8 mouse cellular contexts compared by ENCODE assay signal in the genomic region with DNA sequence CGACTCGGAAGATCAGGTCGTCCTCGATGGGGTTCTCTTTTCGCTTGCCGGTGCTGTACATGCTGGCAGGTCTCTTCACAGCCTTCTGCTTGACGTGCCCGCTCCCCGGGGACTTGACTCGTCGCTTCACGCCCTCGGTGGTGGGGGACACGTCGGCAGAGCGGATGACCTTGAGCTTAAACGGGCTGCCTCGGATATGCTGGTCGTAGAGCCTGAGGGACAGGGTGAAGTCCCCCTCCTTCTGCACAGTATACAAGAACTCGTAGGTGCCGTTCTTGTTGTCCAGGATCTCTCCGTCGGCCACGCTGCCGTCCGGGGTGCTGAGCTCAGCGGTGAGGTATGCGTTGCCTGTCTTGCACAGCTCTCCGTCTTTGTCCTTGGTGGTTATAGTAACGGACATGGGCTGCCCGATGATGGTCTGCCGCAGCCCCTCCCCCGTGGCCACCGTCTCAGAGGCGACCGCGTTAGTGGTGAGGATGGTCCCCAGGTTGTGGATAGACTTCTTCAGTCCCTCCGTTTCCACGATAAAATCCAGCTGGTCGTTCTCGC. TPM values are rescaled to one million over a fixed set of nuclear protein-coding genes. Genes with fewer than 3 reads are reported as not detected.
DNase-seq lines count a peak whose midpoint lies in the region; ATAC-seq and TF ChIP-seq lines count a peak whose summit lies in the region.

No protein-coding gene starts in this region.

- H3K4me1 ChIP-seq in thymus, adult 2 months (replicated peaks; ENCODE audit: control insufficient read depth, insufficient read depth, low read length), result peaks cover 32% of the 10 kb centered on the region
- 0 out of 2 replicates have a peak, but pooled peaks cover 2% of the 10 kb centered on the region for H3K4me1 ChIP-seq in forebrain, embryonic 11.5 days (replicated peaks; ENCODE audit: control insufficient read depth, insufficient read depth, low read length)
- H3K4me1 ChIP-seq in intestine, embryonic 14.5 days (replicated peaks; ENCODE audit: control insufficient read depth, insufficient read depth, low read length), result peaks cover 8% of the 10 kb centered on the region; the same call in 1 of the 2 replicates
- no peaks in the 10 kb centered on the region for H3K4me1 ChIP-seq in stomach, embryonic 14.5 days (ENCODE audit: control insufficient read depth, insufficient read depth, low read length)

- H3K4me3 ChIP-seq in thymus, adult 2 months (ENCODE audit: control insufficient read depth, insufficient read depth, low read length), result peak overlapping the region; percentile 14
- H3K4me3 ChIP-seq in forebrain, embryonic 11.5 days (ENCODE audit: low read depth, low read length), result no peak overlapping the region
- H3K4me3 ChIP-seq in intestine, embryonic 14.5 days (ENCODE audit: low read depth, low read length), result peak overlapping the region; percentile 32
- H3K4me3 ChIP-seq in stomach, embryonic 14.5 days (ENCODE audit: low read depth, low read length), result peak overlapping the region; percentile 25

- WGBS in thymus, adult 2 months, result 9% methylated on average over 41 of the region's 41 CpGs
- 29% methylated on average over 41 of the region's 41 CpGs for WGBS in forebrain, embryonic 11.5 days
- WGBS in intestine, embryonic 14.5 days, result 6% methylated on average over 41 of the region's 41 CpGs
- WGBS in stomach, embryonic 14.5 days, result 3% methylated on average over 41 of the region's 41 CpGs

- no peak for TF ChIP-seq POLR2A in thymus, adult 2 months (IDR thresholded peaks at IDR 0.05; ENCODE audit: control insufficient read depth, extremely low read depth, insufficient read depth, low read length, poor library complexity)

- H3K27me3 ChIP-seq in thymus, adult 2 months (ENCODE audit: control insufficient read depth, insufficient read depth, low read length), result no peaks in the 10 kb centered on the region; the same call in 1 of the 2 replicates
- H3K27me3 ChIP-seq in forebrain, embryonic 11.5 days (ENCODE audit: control insufficient read depth, insufficient read depth, low read length), result peaks cover 2% of the 10 kb centered on the region; the same call in 1 of the 2 replicates
- 0 out of 2 replicates have a peak, but pooled peaks cover 6% of the 10 kb centered on the region for H3K27me3 ChIP-seq in intestine, embryonic 14.5 days (replicated peaks; ENCODE audit: control insufficient read depth, insufficient read depth, low read length)
- no peaks in the 10 kb centered on the region; the same call in 1 of the 2 replicates for H3K27me3 ChIP-seq in stomach, embryonic 14.5 days (ENCODE audit: control insufficient read depth, insufficient read depth, low read length)

- no peak overlapping the region for H3K27ac ChIP-seq in thymus, adult 2 months (ENCODE audit: control insufficient read depth, insufficient read depth, low read length)
- H3K27ac ChIP-seq in forebrain, embryonic 11.5 days (ENCODE audit: low read depth, low read length), result no peak overlapping the region
- H3K27ac ChIP-seq in intestine, embryonic 14.5 days (ENCODE audit: low read depth), result peak overlapping the region; percentile 40; the same call in 1 of the 2 replicates
- peak overlapping the region; percentile 55; the same call in 1 of the 2 replicates for H3K27ac ChIP-seq in stomach, embryonic 14.5 days (ENCODE audit: low read length)

- no peak overlapping the region for H3K9ac ChIP-seq in forebrain, embryonic 11.5 days (ENCODE audit: low read length)
- no peak overlapping the region for H3K9ac ChIP-seq in intestine, embryonic 14.5 days (ENCODE audit: low read length)
- 0 out of 2 replicates have a peak overlapping the region, but pooled peaks have one; percentile 18 for H3K9ac ChIP-seq in stomach, embryonic 14.5 days (replicated peaks; ENCODE audit: low read depth, low read length)

- peak; percentile 53; the same call in 1 of the 2 replicates for ATAC-seq in forebrain, embryonic 11.5 days (replicated peaks; ENCODE audit: low FRiP score)
- peak; percentile 44; the same call in 1 of the 2 replicates for ATAC-seq in intestine, embryonic 14.5 days (replicated peaks; ENCODE audit: low FRiP score, low TSS enrichment, low read depth)
- ATAC-seq in stomach, embryonic 14.5 days (ENCODE audit: insufficient number of reproducible peaks, insufficient read depth, low FRiP score, low read depth), result peak; percentile 59

- no peaks in the 10 kb centered on the region for H3K36me3 ChIP-seq in thymus, adult 2 months (ENCODE audit: control insufficient read depth, insufficient read depth, low read length)
- H3K36me3 ChIP-seq in forebrain, embryonic 11.5 days (ENCODE audit: control insufficient read depth, insufficient read depth, low read length), result no peaks in the 10 kb centered on the region; the same call in 1 of the 2 replicates
- H3K36me3 ChIP-seq in intestine, embryonic 14.5 days (ENCODE audit: control insufficient read depth, insufficient read depth, low read length), result no peaks in the 10 kb centered on the region; the same call in 1 of the 2 replicates
- no peaks in the 10 kb centered on the region for H3K36me3 ChIP-seq in stomach, embryonic 14.5 days (ENCODE audit: control insufficient read depth, insufficient read depth, low read length)

- peak; percentile 8 for DNase-seq in thymus, adult 2 months
- DNase-seq in thymus, adult 18-20 months, result no peak
- no peak for DNase-seq in forebrain, embryonic 11.5 days (ENCODE audit: low spot score)
- DNase-seq in intestine, embryonic 14.5 days (ENCODE audit: low spot score), result peak; percentile 74
- peak; percentile 30 to 36 for DNase-seq in lung, postnatal 4 days
- DNase-seq in layer of hippocampus, adult 9-11 months, result no peak
- DNase-seq in left cerebral cortex, adult 8-10 months (ENCODE audit: low spot score in 2 of 2), result no peak

- no peak for TF ChIP-seq CTCF in thymus, adult 2 months (IDR thresholded peaks at IDR 0.05; ENCODE audit: borderline replicate concordance, control insufficient read depth, extremely low read depth, insufficient read depth, low read length, poor library complexity)

- no peak overlapping the region for H3K4me2 ChIP-seq in forebrain, embryonic 11.5 days (ENCODE audit: low read depth, low read length, severe bottlenecking)
- peak overlapping the region; percentile 54 for H3K4me2 ChIP-seq in intestine, embryonic 14.5 days (ENCODE audit: low read length)
- peak overlapping the region; percentile 49 for H3K4me2 ChIP-seq in stomach, embryonic 14.5 days (replicated peaks; ENCODE audit: low read depth, low read length)

- no peaks in the 10 kb centered on the region for H3K9me3 ChIP-seq in forebrain, embryonic 11.5 days (ENCODE audit: control insufficient read depth, low read length)
- H3K9me3 ChIP-seq in intestine, embryonic 14.5 days (ENCODE audit: control insufficient read depth, low read length), result no peaks in the 10 kb centered on the region
- no peaks in the 10 kb centered on the region for H3K9me3 ChIP-seq in stomach, embryonic 14.5 days (ENCODE audit: control insufficient read depth, low read depth, low read length)

RNA-seq across cellular contexts. Expression of gene Gm6525, which starts 16.7 kb away (rescaled TPM):
- not detected in 2 replicates for polyA plus RNA-seq in thymus, adult 2 months (2012; rRNA removed)
- 0.43 and 1.1 TPM in 2 replicates for polyA plus RNA-seq in forebrain, embryonic 11.5 days (2014; fragmentation: Nextera tagmentation; extraction: Ambion mirVana)
- polyA plus RNA-seq in intestine, embryonic 14.5 days (2014; fragmentation: Nextera tagmentation; extraction: Ambion mirVana), result 1.4 and 2.1 TPM in 2 replicates
- 1.2 and 1.7 TPM in 2 replicates for polyA plus RNA-seq in stomach, embryonic 14.5 days (2014; fragmentation: Nextera tagmentation; extraction: Ambion mirVana)
- total RNA-seq in left cerebral cortex, adult 8-10 months (2022), result not detected

RNA-seq across cellular contexts. Expression of gene Mnd1, which starts 35.0 kb away (rescaled TPM):
- 0.36 and 0.51 TPM in 2 replicates for polyA plus RNA-seq in thymus, adult 2 months (2012; rRNA removed)
- 8.7 and 12.1 TPM in 2 replicates for polyA plus RNA-seq in forebrain, embryonic 11.5 days (2014; fragmentation: Nextera tagmentation; extraction: Ambion mirVana)
- 13.6 and 16.5 TPM in 2 replicates for polyA plus RNA-seq in intestine, embryonic 14.5 days (2014; fragmentation: Nextera tagmentation; extraction: Ambion mirVana)
- 15.2 and 18.2 TPM in 2 replicates for polyA plus RNA-seq in stomach, embryonic 14.5 days (2014; fragmentation: Nextera tagmentation; extraction: Ambion mirVana)
- 1 to 10 TPM in 3 of 4 experiments, under 1 TPM in 1; 0.66 to 2.3 (median 1.4) TPM for total RNA-seq in left cerebral cortex, adult 8-10 months (2022)

Comparison
In these comparisons a context has a peak if more than half of its experiments do, and no peak if none do; other contexts are left out.
1. DNase-seq: peak in thymus, adult 2 months (single experiment), intestine, embryonic 14.5 days (single experiment) and lung, postnatal 4 days (2 of 2); none in thymus, adult 18-20 months (0 of 2), forebrain, embryonic 11.5 days (single experiment), layer of hippocampus, adult 9-11 months (single experiment) and left cerebral cortex, adult 8-10 months (0 of 2).
2. H3K27ac ChIP-seq: peak in intestine, embryonic 14.5 days (single experiment) and stomach, embryonic 14.5 days (single experiment); none in thymus, adult 2 months (single experiment) and forebrain, embryonic 11.5 days (single experiment).
3. Peak in every context shown above with its lines, with median percentiles within 50 percentile points of each other: ATAC-seq.